Mouse (Mus musculus): Measurements from ENCODE around the gene Sh2b1.

Sh2b1 gene

GRCm38 (mm10) chr7:126474486-126474955, 703 bp downstream of the Sh2b1 start:
- DNase-seq (ENCODE audit: low spot score) = no peak

DNA sequence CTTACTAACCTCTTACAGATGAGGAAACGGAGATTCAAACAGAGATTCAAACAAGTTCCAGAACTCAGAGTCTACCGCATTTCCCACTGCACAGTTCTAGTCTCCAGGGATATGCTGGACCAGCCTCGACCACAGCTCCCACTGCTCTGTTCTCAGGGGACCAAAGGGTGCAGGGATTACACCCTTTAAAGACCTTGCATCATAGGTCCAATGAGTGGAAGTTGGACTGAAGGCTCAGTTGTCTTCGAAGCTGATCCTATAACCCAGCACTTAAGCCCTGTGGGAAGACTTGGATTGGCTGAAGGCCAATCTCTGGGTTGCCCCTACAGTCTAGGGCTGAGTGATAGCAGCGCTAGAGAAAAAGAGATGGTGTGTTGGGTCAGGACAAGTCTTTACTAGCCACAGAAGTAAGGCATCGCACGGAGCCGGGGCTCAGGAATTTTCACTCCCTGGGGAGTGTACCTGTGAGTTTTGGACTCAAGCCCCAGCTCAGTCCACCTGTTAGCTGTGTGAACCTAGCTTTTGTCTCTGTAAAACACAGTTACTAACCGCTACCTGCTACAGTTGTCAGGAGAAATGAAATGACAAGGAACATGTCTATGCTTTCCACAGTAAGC, 1.6 kb downstream of the Sh2b1 start:
- DNase-seq (ENCODE audit: low spot score) = no peak

DNA sequence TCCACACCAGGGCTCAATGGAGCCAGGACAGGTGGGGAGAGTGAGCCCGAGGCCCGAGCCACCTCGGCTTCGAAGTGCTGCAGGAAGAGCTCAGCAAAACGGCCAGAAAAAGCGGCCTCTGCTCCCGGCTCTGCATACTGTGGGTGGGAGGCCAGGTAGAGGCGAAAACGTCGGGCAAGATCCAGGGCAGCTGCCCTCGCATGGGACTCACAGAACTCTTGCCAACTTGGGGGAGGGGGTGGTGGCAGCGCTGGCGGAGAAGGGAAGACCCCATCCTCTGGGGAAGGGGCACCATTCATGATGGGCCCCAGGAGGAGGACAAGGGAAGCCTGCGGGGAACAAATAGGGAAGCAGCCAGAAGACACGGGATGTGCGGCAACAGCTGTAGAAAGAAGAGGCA, 2.5 kb downstream of the Sh2b1 start:
- no peak for DNase-seq (ENCODE audit: low spot score)

GRCm38 (mm10) chr7:126472306-126472705, 2.9 kb downstream of the Sh2b1 start:
- DNase-seq (ENCODE audit: low spot score) = no peak

GRCm38 (mm10) chr7:126471853-126472252, 3.4 kb downstream of the Sh2b1 start:
- no peak for DNase-seq (ENCODE audit: low spot score)

GRCm38 (mm10) chr7:126471361-126471760, 3.9 kb downstream of the Sh2b1 start:
- no peak for DNase-seq (ENCODE audit: low spot score)

GRCm38 (mm10) chr7:126470077-126470476, 5.1 kb downstream of the Sh2b1 start:
- DNase-seq (ENCODE audit: low spot score) = no peak

- no peak for DNase-seq (ENCODE audit: low spot score)
These were observed 7.2 kb downstream of the Sh2b1 start for GRCm38 (mm10) chr7:126467834-126468627.

DNA sequence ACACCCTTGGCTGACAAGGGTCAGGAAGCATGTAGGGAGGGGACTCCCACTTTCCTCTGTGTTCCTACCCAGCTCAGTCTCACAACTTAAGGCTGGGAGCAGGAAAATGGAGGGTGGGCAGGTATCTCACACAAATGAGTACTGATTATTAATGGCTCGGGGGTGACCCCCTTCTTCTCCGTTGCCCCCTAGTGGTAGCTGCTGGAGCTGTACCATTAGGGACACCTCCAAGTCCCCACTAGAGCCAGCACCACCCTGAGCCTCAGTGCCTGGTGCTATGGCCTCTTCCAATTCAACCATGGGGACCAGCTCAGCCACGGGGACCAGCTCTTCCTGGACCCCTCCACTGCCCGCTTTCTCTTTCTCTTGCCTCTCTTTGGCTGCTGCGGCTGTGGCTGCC, 8.0 kb downstream of the Sh2b1 start:
- no peak for DNase-seq (ENCODE audit: low spot score)

DNA sequence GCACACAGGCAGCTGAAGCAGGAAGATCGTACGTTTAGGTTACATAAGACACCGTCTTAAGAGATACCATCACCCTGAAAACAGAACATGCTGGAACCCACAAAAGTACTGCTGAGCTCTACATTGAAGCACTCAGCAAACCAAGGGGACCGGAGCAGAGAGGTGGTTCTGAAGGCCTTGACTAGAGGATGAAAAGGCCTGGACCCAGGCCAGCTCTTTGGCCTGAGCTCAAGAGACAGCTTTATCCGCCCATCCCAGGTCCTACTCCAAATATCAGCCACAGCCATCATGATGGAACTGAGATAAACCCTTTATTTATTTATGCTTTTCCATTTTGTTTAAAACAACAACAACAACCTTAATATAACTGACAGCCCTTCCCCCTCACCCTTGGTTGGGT, 8.5 kb downstream of the Sh2b1 start:
- no peak for DNase-seq (ENCODE audit: low spot score)

DNA sequence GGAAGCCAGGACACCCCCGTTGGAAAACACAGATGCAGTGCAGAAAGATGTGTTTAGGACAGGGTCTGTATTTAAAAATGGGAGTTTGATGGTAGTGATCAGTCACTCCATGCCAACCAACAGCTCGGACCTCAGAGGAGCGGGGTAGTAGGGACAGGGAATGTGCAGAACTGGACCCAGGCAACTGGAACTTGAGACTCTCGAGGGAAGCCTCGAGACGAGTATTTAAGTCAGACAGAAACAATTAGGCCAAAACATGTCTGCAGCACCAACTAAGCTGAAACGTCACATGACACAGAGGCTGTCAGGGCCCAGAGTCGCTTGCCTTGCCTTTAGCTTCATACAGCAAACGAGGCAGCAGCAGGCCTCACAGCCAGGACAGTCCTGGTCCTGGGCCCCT, 9.1 kb downstream of the Sh2b1 start:
- DNase-seq (ENCODE audit: low spot score) = no peak

- DNase-seq (ENCODE audit: low spot score) = no peak
These were observed 9.8 kb downstream of the Sh2b1 start for GRCm38 (mm10) chr7:126465246-126466030.

- DNase-seq (ENCODE audit: low spot score) = no peak
These were observed 10.4 kb downstream of the Sh2b1 start for GRCm38 (mm10) chr7:126464836-126465235.

DNA sequence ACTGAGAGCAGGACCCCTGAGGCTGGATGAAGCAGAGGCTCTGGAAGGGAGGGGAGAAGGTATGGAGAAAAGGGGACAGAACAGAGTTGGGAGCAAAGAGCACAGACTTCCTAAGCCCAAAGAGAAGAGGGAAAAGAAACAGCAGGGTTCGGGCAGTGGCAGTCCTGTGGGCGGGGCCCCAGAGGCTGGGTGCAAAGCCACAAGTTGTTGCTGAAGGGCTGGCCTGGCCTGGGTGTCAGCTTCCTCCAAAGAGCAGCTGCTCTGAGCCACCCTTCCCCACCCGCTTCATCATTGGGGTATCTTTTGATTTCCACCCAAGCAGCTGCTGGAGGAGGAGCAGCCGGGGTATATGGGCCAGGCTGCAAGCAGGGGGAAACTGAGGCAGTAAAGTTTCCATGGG, 11.1 kb downstream of the Sh2b1 start:
- DNase-seq (ENCODE audit: low spot score) = no peak

GRCm38 (mm10) chr7:126463547-126463946, 11.7 kb downstream of the Sh2b1 start:
- no peak for DNase-seq (ENCODE audit: low spot score)

GRCm38 (mm10) chr7:126463004-126463403, 12.2 kb downstream of the Sh2b1 start, which contains the start of gene Atp2a1:
Gene Atp2a1 (minus strand): TSS chr7:126463108.
- no peak for DNase-seq (ENCODE audit: low spot score)

DNA sequence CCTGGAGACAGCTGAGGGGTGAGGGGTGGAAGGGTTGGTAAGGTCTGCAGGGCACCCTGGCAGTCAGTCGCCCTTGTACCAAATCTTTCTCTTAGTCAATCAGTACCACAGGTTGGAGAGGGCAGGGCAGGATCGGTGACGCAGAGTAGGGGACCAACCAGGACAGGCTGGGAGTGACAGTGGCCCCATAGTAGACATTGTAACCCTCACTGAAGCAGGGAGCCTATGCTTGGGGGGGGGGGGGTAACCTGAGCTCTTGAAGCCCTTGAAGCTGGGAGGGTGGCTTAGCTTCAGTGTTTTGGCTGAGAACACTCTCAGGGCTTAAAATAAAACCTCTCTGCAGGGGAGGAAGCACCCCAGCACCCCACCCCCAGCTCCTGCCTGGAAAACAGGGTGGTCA, 13.6 kb downstream of the Sh2b1 start:
- DNase-seq (ENCODE audit: low spot score) = no peak

- DNase-seq (ENCODE audit: low spot score) = no peak
These were observed 14.4 kb downstream of the Sh2b1 start for GRCm38 (mm10) chr7:126460623-126461399.

DNA sequence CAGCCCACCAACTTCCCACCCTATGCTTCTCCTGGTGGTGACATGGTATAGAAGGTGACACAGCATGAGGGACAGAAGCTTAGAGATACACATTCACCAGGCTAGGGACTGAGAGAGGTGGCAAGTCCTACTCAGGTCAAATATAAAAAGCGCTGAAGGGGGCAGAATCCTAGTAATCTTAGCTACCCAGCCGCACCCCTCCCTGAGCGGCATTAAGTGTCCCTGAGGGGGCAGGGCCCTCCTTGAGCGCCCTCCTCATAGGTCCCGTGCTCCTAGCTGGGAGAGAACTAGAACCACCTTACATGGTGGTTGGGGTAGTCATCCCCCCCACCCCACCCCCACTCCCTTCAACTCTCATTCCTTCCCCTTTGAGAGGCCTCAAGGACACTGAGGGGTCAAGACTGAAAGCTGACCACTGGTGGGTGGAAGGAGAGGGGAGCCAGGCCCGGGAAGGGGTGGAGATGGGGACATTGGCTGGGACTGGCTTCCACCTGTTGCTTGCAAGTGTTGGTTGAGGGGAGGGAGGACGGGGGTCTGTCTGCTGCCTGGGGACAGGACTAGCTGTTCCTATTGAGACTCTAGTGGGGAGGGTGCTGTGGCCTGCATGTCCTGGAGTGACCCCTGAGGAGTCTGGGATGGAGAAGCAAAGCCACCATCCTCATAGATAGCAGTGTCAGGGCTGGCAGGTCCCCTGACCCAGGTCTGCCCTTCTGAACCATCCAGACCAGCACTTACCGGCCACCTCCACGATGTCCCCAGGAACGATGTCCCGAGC, 16.2 kb downstream of the Sh2b1 start:
- DNase-seq (ENCODE audit: low spot score) = no peak

DNA sequence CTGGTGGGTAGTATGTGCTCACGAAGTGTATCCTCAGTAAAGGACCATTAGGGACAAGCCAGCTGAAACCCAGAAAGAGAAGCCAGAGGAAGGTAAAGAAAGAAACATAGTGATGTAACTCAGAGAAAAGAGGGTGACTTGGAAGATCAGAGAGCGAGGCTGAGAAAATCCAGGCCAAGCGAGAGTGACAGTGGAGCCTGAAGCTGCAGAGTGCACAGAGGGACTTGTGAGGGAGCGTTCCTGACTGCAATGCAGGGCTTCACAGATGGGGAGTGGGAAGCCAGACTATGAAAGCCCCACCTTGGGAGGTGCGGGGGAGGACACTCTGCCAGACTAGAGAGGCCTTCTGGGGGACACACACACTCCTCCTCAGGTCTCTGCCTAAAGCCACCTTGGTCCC, 17.0 kb downstream of the Sh2b1 start:
- DNase-seq (ENCODE audit: low spot score) = no peak
